Mouse (Mus musculus): ENCODE measurements at regions not wholly inside any gene's neighbourhood (a gene's known extent, or its start where the extent isn't known, plus 50 kb on each side); places are given as distances from the start of the nearest gene placed in this dataset.

- no peak for TF ChIP-seq EP300 (IDR thresholded peaks at IDR 0.05)
- no peak for TF ChIP-seq CTCF (IDR thresholded peaks at IDR 0.05)
Observed at GRCm38 (mm10) chr2:45227276-45227944, 110.2 kb upstream of the Zeb2 start.

Data from lung, postnatal 0 days (tissue).